Mouse (Mus musculus): ENCODE data around the gene Atrnl1.

GRCm38 (mm10) chr19:57958726-57959125, 347.9 kb downstream of the Atrnl1 start:
- TF ChIP-seq CTCF (IDR thresholded peaks at IDR 0.05; ENCODE audit: insufficient read depth, low read length) (no peak), POLR2A (IDR thresholded peaks at IDR 0.05; ENCODE audit: borderline replicate concordance, extremely low read depth, low read depth, low read length) (no peak)
